Mouse (Mus musculus): ENCODE results near the gene Slc17a4. TPM values are rescaled to one million over a fixed set of nuclear protein-coding genes. Genes with fewer than 3 reads are reported as not detected.

Slc17a4 gene
- not detected for polyA plus RNA-seq (2015; fragmentation: Illumina TruSeq; extraction: RNeasy Lipid Tissue Mini Kit (QIAGEN cat#74804); ENCODE audit: insufficient read depth, low replicate concordance)

DNA sequence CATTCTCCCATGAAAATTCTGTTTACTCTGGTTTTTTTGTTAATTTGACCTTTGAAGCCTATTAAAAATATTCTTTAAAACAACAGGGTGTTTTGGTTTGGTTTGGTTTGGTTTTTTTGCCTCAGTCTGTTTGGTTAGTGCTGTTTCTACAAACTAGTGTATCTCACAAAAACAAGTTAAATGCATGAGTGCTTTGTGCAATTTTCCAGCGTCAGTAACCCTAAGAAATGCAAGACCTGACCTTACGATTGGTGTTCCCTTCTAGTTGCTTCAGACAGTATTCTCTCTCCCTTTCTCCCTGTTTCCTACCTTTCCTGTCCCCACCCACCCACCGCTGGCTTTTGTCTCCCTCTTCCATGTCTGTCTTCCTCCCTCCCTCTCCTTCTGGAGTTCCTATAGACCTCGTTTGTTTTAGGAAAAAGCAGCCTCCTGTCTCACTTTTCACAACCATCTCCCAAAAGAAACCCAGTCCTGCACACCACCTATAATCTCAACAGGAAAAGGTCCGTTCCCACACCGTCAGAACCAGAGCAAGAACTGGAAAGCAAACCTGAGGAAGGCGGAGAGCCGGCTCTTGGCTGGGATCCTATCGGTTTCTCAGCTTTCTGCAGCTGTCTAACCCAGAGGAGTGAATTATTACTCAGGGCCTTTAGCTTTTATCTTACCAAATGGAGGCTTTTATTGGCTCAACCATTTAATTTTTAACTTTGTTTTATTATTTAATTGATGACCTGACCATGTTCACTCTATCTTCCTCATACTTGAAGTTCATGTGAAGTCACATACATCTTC is at the start of gene Slc17a4:
Slc17a4 (minus strand) TSS at position 634 of the 792 bp plus-strand sequence.

DNA sequence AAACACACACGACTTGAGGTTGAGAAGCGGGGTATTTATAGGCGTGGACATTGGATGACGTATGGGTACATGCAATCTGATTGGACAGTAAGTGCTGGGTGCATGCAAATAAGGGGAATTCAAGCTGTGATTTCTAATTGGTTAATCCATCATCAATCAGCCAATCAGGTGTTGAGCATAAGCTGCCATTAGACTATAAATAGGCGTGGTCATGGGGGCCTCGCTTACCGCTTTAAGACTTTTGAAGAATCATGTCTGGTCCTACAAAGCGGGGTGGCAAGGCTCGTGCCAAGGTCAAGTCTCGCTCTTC is 19.4 kb upstream of the Slc17a4 start, which contains the start of gene Hist1h2aa:
Hist1h2aa (plus strand) TSS at position 252 of the 310 bp plus-strand sequence.

DNA sequence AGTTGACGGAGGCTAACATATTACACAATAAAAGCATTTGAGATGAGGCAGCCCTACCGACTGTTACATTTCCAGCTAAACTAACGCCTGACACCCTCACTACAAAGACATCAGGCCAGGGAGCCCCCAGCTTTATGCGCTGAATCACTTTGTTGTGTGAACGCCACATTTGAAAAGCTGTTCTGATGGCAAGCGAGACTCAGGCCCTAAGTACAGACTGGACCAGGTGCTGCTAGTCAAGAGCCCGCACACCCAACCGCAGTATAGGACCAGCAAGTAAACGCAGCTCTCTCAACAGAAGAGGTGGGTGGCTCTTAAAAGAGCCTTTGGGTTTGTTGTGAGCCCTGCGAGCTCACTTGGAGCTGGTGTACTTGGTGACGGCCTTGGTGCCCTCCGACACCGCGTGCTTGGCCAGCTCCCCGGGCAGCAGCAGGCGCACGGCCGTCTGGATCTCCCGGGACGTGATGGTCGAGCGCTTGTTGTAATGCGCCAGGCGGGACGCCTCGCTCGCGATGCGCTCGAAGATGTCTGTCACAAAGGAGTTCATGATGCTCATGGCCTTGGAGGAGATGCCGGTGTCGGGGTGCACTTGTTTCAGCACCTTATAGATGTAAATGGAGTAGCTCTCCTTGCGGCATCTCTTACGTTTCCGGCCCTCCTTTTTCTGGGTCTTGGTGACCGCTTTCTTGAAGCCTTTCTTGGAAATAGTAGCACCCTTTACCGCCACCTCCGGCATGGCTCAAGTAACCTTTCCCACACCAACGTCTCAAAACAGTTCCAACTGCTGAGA is 18.8 kb upstream of the Slc17a4 start, which contains the start of gene Hist1h2ba:
Hist1h2ba (minus strand) TSS at position 736 of the 790 bp plus-strand sequence.

DNA sequence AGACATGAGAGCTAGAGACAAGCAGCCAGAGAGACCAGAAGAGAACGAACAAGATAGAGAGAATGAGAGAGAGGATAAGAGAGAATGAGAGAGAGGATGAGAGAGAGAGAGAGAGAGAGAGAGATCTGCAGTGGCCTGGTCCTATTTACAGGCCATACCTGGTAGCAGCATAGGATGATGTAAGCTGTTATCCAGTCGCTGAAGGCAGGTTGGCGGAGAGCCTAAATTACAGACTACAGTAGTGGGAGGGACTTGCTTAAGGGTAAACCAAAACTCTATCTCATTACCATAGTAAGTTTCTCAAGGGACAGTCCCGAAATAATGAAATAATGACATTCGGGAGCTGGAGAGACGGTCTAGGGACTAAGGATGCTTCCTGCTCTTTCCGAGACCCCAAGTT is 47.4 kb downstream of the Slc17a4 start, which contains the start of gene Slc17a1:
Slc17a1 (plus strand) TSS at position 346 of the 400 bp plus-strand sequence.

Other genes with a start within 250 kb of the Slc17a4 start
- gene Hist1h2ac, start 231.1 kb downstream of the Slc17a4 start, polyA plus RNA-seq (2015; fragmentation: Illumina TruSeq; extraction: RNeasy Lipid Tissue Mini Kit (QIAGEN cat#74804); ENCODE audit: insufficient read depth, low replicate concordance), result 0.75 TPM
- gene Hist1h2bc, start 230.8 kb downstream of the Slc17a4 start, polyA plus RNA-seq (2015; fragmentation: Illumina TruSeq; extraction: RNeasy Lipid Tissue Mini Kit (QIAGEN cat#74804); ENCODE audit: insufficient read depth, low replicate concordance), result 19.4 TPM
- gene Hist1h1t, start 219.2 kb downstream of the Slc17a4 start, polyA plus RNA-seq (2015; fragmentation: Illumina TruSeq; extraction: RNeasy Lipid Tissue Mini Kit (QIAGEN cat#74804); ENCODE audit: insufficient read depth, low replicate concordance), result not detected
- not detected for gene Hist1h4c, start 216.6 kb downstream of the Slc17a4 start, polyA plus RNA-seq (2015; fragmentation: Illumina TruSeq; extraction: RNeasy Lipid Tissue Mini Kit (QIAGEN cat#74804); ENCODE audit: insufficient read depth, low replicate concordance)
- 28.5 TPM for gene Hfe, start 204.2 kb downstream of the Slc17a4 start, polyA plus RNA-seq (2015; fragmentation: Illumina TruSeq; extraction: RNeasy Lipid Tissue Mini Kit (QIAGEN cat#74804); ENCODE audit: insufficient read depth, low replicate concordance)
- gene Hist1h1c, start 176.2 kb downstream of the Slc17a4 start, polyA plus RNA-seq (2015; fragmentation: Illumina TruSeq; extraction: RNeasy Lipid Tissue Mini Kit (QIAGEN cat#74804); ENCODE audit: insufficient read depth, low replicate concordance), result 26.6 TPM
- gene Hist1h3c, start 169.4 kb downstream of the Slc17a4 start, polyA plus RNA-seq (2015; fragmentation: Illumina TruSeq; extraction: RNeasy Lipid Tissue Mini Kit (QIAGEN cat#74804); ENCODE audit: insufficient read depth, low replicate concordance), result not detected
- not detected for gene Hist1h2bb, start 168.3 kb downstream of the Slc17a4 start, polyA plus RNA-seq (2015; fragmentation: Illumina TruSeq; extraction: RNeasy Lipid Tissue Mini Kit (QIAGEN cat#74804); ENCODE audit: insufficient read depth, low replicate concordance)
- not detected for gene Hist1h2ab, start 163.9 kb downstream of the Slc17a4 start, polyA plus RNA-seq (2015; fragmentation: Illumina TruSeq; extraction: RNeasy Lipid Tissue Mini Kit (QIAGEN cat#74804); ENCODE audit: insufficient read depth, low replicate concordance)
- not detected for gene Hist1h3b, start 162.7 kb downstream of the Slc17a4 start, polyA plus RNA-seq (2015; fragmentation: Illumina TruSeq; extraction: RNeasy Lipid Tissue Mini Kit (QIAGEN cat#74804); ENCODE audit: insufficient read depth, low replicate concordance)
- not detected for gene Hist1h4b, start 158.0 kb downstream of the Slc17a4 start, polyA plus RNA-seq (2015; fragmentation: Illumina TruSeq; extraction: RNeasy Lipid Tissue Mini Kit (QIAGEN cat#74804); ENCODE audit: insufficient read depth, low replicate concordance)
- not detected for gene Hist1h4a, start 153.8 kb downstream of the Slc17a4 start, polyA plus RNA-seq (2015; fragmentation: Illumina TruSeq; extraction: RNeasy Lipid Tissue Mini Kit (QIAGEN cat#74804); ENCODE audit: insufficient read depth, low replicate concordance)
- gene Hist1h3a, start 152.6 kb downstream of the Slc17a4 start, polyA plus RNA-seq (2015; fragmentation: Illumina TruSeq; extraction: RNeasy Lipid Tissue Mini Kit (QIAGEN cat#74804); ENCODE audit: insufficient read depth, low replicate concordance), result not detected
- gene Hist1h1a, start 151.3 kb downstream of the Slc17a4 start, polyA plus RNA-seq (2015; fragmentation: Illumina TruSeq; extraction: RNeasy Lipid Tissue Mini Kit (QIAGEN cat#74804); ENCODE audit: insufficient read depth, low replicate concordance), result not detected
- not detected for gene Trim38, start 145.1 kb downstream of the Slc17a4 start, polyA plus RNA-seq (2015; fragmentation: Illumina TruSeq; extraction: RNeasy Lipid Tissue Mini Kit (QIAGEN cat#74804); ENCODE audit: insufficient read depth, low replicate concordance)
- gene Slc17a2, start 108.0 kb downstream of the Slc17a4 start, polyA plus RNA-seq (2015; fragmentation: Illumina TruSeq; extraction: RNeasy Lipid Tissue Mini Kit (QIAGEN cat#74804); ENCODE audit: insufficient read depth, low replicate concordance), result not detected
- gene Slc17a3, start 75.6 kb downstream of the Slc17a4 start, polyA plus RNA-seq (2015; fragmentation: Illumina TruSeq; extraction: RNeasy Lipid Tissue Mini Kit (QIAGEN cat#74804); ENCODE audit: insufficient read depth, low replicate concordance), result not detected
- gene Slc17a1, start 47.3 kb downstream of the Slc17a4 start, polyA plus RNA-seq (2015; fragmentation: Illumina TruSeq; extraction: RNeasy Lipid Tissue Mini Kit (QIAGEN cat#74804); ENCODE audit: insufficient read depth, low replicate concordance), result not detected
- gene Hist1h2ba, start 19.1 kb upstream of the Slc17a4 start, polyA plus RNA-seq (2015; fragmentation: Illumina TruSeq; extraction: RNeasy Lipid Tissue Mini Kit (QIAGEN cat#74804); ENCODE audit: insufficient read depth, low replicate concordance), result not detected
- gene Hist1h2aa, start 19.5 kb upstream of the Slc17a4 start, polyA plus RNA-seq (2015; fragmentation: Illumina TruSeq; extraction: RNeasy Lipid Tissue Mini Kit (QIAGEN cat#74804); ENCODE audit: insufficient read depth, low replicate concordance), result not detected
- not detected for gene Scgn, start 76.2 kb upstream of the Slc17a4 start, polyA plus RNA-seq (2015; fragmentation: Illumina TruSeq; extraction: RNeasy Lipid Tissue Mini Kit (QIAGEN cat#74804); ENCODE audit: insufficient read depth, low replicate concordance)

Data from spleen, adult 10 weeks (tissue).